Comparison of ENCODE assay signal across 23 mouse cellular contexts in genomic region chr6:127226242-127226983, GRCm38 (mm10).
"Had no signal": no experiment of that assay in that cellular context is flagged by ENCODE, and none has a peak within 500 bp of the region (broad histone marks: within the 10 kb centered on the region; RNA-seq: fewer than 3 reads in every experiment).

No protein-coding gene starts in this region.

- H3K36me3 ChIP-seq: intestine, embryonic 15.5 days; liver, embryonic 13.5 days; midbrain, embryonic 12.5 days; neural tube, embryonic 13.5 days; stomach, embryonic 15.5 days had no signal

- H3K4me1 ChIP-seq: intestine, embryonic 15.5 days; liver, embryonic 13.5 days; midbrain, embryonic 12.5 days; neural tube, embryonic 13.5 days; stomach, embryonic 15.5 days had no signal

- H3K27ac ChIP-seq: intestine, embryonic 15.5 days; kidney, postnatal 0 days; layer of hippocampus, adult 2 months; left cerebral cortex, adult 2 months; liver, embryonic 13.5 days; midbrain, embryonic 12.5 days; neural tube, embryonic 13.5 days; stomach, embryonic 15.5 days had no signal

- DNase-seq: kidney, adult 11 months; kidney, adult 8-10 months; kidney, postnatal 25 days; layer of hippocampus, adult 9-11 months; layer of hippocampus, postnatal 36 days; liver, embryonic 13.5 days; lung, adult 2 months; lung, postnatal 14 days; lung, postnatal 4 days; retina, postnatal 1 day; right cerebral cortex, postnatal 25 days; spleen, adult 18-20 months; thymus, adult 18-20 months; thymus, postnatal 36 days had no signal

- H3K4me3 ChIP-seq: intestine, embryonic 15.5 days; layer of hippocampus, adult 2 months; left cerebral cortex, adult 2 months; liver, embryonic 13.5 days; midbrain, embryonic 12.5 days; myocyte; neural tube, embryonic 13.5 days; stomach, embryonic 15.5 days had no signal

- H3K9ac ChIP-seq: intestine, embryonic 15.5 days; liver, embryonic 13.5 days; midbrain, embryonic 12.5 days; neural tube, embryonic 13.5 days; stomach, embryonic 15.5 days had no signal

- H3K9me3 ChIP-seq: intestine, embryonic 15.5 days; liver, embryonic 13.5 days; midbrain, embryonic 12.5 days; neural tube, embryonic 13.5 days; stomach, embryonic 15.5 days had no signal

- H3K4me2 ChIP-seq: intestine, embryonic 15.5 days; liver, embryonic 13.5 days; midbrain, embryonic 12.5 days; neural tube, embryonic 13.5 days; stomach, embryonic 15.5 days had no signal

- H3K27me3 ChIP-seq: intestine, embryonic 15.5 days; liver, embryonic 13.5 days; midbrain, embryonic 12.5 days; neural tube, embryonic 13.5 days; stomach, embryonic 15.5 days had no signal

- ATAC-seq: intestine, embryonic 15.5 days; midbrain, embryonic 16.5 days had no signal
